Mouse (Mus musculus): ENCODE data around the gene Hras.

Hras gene

DNA sequence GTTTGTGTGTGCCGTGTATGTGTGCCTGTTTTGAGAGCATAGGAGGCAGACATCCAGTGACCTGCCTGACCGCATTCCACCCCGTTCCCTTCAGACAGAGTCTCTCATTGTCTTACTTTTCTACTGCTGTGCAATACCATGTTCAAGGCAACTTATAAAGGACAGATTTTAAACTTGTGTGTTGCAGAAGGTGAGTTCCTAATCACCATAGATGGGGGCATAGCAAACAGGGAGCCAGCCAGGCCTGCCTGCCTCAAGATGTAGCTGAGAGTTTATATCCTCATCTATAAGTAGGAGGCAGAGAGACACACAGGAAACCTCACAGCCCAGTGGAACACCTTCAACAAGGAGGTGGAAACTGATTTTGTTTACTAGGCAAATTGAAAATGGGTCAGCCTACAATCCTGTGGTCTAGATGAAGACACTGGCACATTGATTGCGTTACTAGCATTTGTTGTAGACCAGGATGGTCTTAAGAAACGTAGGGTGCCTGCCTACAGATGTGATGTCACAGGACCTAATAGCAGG is 20.4 kb downstream of the Hras start:
- DNase-seq (ENCODE audit: low read depth): peak; percentile 53

DNA sequence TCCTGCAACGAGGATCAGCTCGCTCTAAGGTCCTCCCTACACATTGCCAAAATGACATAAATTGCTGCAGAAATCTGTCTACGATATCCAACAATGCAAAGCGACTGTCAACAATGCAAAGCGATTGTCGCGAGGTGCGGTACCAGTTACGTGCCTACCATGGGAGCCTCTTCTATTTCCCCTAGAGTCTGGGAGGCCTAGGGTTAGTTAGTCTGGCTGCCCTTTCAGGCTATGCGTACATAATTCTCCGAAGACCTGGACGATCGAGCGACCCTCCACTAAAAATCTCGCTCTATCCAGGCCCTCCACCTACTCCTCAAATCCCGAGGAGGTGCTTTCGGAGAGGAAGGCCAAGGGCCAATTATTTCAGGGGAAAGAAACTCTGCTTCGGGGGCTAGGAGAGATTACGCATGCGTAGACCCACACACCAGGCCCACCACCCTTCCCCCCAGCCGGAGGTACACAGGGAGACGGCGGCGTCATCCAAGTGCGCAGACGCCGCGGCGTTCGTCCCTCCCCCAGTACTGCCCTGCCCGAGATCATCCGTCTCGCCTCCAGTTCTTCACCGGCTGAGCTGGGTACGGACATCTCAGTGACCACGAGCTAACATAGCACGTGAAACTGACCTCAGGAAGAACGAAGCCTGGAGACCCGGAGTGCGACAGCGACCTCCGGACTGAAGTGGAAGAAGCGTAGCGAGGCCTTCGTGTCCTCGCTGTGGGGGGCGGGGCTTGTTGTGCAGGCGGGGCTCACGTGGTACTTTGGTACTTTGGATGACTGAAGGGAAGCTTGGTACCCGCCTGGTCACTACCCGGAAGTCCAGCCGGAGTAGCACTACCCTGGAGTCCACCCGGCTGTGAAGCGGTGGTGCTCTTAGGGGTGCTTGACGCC is 21.4 kb downstream of the Hras start, which contains the start of gene Rnh1:
Rnh1 (minus strand) TSS at position 742 of the 891 bp plus-strand sequence.
- DNase-seq (ENCODE audit: low read depth): peak; percentile 95

DNA sequence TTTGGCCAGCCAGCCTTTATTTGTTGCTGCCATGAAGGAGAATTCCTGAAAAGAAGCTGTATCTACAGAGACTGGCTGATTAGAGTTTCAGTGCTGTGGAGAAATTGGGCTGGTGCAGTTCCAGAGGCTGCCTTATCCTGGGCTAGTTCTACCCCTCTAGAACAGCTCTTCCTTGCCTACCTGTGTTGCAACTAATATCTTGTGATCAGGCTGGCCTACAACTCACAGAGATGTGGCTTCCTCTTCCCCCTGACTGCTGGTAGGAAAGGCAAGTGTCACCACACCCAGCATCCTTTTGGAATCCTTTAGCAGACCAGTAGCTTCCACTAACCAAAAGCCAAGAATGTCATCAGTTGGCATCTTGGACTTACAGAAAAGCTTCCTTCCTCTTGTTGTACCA is 23.9 kb downstream of the Hras start:
- DNase-seq (ENCODE audit: low read depth): no peak

DNA sequence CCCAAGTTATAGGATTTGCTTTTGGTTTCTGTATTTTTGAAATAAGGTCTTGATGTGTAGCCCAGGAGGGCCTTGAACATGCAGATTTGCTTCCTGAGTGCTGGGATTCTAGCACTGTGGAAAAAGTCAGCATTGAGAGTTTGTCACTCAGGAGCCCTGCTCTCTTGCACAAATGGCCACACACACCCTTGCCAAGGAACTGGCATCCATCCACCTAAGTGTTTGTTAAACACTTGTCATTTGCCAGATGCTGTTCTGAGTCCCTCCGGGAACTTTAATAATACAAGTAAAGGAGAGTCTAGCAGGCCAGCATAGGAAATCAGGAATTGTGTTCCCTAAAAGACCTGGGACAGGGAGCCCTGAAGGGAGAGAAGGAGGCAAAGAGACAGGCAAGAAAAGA is 24.5 kb downstream of the Hras start:
- DNase-seq (ENCODE audit: low read depth): no peak

DNA sequence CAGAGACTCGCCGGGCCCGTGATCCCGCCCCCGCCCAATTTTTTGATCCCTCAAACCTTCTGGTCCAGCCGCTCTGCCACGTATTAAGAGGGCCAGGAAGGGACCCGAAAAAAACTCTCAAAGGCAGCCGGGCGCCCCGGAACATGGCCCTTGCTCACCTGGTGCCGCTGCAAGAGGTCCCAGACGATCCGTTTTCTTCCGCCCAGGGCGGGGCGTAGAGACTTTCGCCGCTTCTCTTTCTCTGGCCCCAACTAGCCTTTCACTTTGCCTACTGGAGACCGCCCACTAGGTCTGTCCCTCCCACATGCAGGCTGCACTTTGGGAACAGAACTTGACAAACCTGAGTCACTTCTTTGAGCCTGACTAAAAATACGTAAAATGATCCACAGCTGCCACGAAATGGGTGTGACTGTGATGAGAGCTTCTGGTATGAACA is 25.3 kb downstream of the Hras start:
- DNase-seq (ENCODE audit: low read depth): peak; percentile 58

DNA sequence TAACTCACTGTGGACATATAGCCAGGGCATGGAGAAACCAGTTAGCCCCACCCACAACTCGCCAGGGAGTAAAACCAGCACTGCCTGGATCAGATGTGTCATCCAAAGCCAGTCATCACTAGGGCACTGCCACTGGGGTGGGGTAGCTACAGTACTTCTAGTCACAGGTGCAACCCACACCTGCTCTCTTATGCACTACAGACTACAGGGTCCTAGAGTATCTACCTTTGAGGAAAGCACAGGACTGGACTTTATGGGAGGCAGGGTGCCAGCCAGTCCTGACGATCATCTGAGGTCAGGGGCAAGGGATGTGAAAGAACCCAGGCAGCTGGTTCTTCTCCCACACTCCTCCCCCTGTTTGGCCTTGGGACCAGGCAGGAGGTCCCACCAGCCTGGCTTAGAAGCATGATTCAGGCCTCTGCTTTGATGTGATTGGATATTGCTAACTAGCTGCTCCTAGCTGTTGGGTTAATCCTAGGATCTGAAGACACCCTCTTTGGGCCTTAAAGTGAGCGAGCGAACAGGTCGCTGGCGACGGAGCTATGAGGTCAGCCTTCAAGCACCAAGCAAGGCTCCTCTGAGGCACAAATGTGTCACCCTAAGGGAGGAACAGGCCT is 25.8 kb downstream of the Hras start:
- no peak for DNase-seq (ENCODE audit: low read depth)

DNA sequence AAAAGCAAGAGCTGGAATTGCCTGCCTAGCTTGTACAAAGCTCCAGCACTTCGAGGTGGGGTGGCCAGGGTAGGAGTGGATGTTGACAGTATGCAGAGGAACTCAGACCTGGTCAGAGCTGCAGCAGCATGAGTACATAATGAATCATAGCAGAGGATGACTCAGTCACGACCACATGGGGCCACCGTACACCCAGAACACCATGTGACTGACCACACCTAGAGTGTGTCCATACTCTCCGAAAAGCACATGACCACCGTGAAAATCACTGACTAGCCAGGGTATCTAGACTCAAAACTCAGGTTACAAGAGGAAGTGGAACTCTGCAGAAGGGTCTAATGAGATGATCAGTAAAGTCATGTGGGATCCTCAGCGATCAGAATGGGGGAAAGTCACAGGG is 29.0 kb downstream of the Hras start:
- no peak for DNase-seq (ENCODE audit: low read depth)

DNA sequence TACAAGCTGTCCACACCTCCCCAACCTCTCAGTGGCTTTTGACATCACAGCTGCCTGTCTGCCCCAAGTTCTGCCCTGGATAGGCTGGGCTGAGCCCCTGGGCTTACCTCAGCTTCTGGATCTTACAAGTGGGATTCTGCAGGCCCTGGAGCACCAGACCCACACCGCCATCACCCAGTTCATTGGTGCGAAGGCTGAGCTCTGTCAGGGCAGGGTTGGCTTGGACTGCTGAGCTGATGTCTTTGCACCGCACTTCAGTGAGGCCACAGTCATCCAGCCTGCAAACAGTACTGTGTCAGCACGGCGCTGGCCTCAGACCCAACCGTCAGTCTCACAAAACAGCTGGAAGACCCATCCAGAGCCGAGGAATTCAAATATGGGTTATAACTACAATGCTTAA is 29.4 kb downstream of the Hras start:
- DNase-seq (ENCODE audit: low read depth): no peak

DNA sequence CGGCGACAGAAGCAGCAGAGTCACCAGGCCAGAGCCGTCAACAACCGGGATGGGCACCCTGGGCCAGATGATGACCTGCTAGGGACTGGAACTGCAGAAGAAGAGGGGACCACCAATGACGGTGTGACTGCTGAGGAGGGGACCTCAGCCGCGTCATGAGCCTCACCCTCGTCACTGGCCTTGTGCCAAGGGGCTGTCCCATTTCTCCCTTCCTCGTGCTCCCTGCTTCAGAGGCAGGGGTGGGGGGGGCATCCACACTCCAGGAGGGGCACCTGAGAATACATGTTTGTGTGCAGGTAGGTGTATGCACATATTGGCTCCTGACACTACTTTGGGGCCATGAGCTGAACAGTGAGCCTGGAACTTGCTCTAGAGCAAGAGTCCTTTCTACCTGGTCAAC is 38.4 kb downstream of the Hras start:
- DNase-seq (ENCODE audit: low read depth): no peak

DNA sequence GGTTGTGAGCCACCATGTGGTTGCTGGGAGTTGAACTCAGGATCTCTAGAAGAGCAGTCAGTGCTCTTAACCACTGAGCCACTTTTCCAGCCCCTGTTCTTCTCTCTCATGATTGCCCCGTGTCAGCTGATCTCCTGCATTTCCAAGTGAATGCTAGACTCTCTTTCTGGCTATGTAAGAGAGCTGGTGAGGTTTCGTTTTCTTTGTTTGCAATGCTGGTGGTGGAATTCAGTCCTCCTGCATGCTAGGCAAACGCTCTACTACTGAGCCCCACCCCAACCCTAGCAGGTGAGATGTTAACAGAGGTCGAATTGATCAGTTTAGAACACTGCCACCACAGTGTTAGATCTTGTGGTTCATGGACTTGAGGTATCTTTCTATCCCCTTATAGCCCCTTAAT is 45.2 kb downstream of the Hras start:
- no peak for DNase-seq (ENCODE audit: low read depth)

DNA sequence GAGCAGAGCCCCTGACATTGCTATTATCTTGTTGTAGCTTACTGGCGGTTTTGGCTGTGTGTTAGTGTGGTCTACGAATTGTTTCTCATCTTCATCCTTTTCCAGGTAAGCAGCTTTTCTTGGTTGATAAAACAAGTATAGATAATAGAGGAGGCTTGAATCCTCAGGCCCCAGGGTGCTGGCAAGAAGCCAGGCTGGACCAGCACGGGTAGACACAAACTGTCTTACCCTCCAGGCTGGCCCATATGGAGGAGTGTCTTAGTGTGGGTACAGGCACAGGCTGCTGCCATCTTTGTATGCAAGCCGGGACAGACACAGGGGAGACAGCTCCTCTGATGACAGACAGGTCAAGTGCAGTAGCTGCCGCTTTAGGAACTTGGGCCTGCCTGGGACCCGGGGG is 46.8 kb downstream of the Hras start:
- DNase-seq (ENCODE audit: low read depth): no peak

DNA sequence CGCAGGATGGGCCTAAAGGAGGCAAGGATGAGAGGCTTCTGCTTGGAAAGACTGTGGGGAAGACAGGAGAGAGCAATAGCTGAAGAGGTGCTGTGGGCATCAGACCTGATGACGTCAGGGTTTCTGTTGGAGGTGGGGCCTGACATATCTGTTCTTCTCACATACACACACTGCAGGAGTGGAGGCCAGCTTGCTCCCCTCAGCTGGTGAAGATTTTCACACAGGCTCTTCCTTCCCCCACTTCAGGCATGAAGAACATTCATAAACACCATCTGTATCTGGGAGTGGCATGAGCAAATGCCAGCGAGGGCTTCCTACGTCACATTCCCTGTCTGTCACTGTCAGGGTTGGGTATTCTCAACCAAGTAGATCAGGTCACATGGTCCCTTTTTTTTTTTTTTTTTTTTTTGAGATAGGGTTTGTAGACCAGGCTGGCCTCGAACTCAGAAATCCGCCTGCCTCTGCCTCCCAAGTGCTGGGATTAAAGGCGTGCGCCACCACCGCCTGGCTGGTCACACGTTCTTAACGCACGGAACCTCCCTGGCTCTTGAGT is 47.7 kb downstream of the Hras start:
- DNase-seq (ENCODE audit: low read depth): no peak

DNA sequence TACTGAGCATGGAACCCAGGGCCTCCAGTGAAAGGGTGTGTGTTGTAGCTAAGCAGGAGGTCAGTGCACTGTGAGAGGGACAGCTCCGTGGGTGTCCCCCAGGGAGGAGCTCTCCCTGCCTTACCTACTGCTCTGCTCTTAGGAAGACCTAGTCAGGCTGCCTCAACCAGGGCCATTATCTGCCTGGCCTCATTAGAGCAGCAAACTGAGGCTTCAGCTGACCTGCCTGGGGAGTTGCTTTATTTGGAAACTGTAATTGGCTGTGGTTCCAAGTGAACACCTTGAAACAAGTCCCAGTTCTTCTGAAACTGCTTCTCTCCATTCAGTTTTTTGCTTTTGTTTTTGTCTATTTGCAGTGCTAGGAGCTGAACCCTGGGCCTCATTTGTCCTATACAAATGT is 48.4 kb downstream of the Hras start:
- DNase-seq (ENCODE audit: low read depth): no peak

DNA sequence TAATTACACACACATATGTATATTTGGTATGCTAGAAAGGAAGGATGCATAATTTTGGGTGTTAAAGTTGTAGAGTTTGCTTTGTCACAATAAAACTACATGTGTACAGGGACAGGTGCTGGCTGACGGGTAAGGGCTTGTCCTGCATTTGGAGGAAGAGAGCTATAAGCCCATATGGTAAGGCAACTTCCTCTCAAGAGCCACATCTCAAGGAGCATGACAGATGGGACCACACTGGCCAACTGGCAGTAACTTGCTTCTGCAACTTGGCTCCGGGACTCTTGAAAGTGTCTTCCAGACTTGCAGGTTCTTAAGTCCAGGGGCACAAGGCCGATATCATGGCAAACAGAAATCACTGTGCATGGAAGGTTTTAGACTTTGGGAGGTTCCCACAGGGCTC is 49.2 kb downstream of the Hras start:
- no peak for DNase-seq (ENCODE audit: low read depth)

DNA sequence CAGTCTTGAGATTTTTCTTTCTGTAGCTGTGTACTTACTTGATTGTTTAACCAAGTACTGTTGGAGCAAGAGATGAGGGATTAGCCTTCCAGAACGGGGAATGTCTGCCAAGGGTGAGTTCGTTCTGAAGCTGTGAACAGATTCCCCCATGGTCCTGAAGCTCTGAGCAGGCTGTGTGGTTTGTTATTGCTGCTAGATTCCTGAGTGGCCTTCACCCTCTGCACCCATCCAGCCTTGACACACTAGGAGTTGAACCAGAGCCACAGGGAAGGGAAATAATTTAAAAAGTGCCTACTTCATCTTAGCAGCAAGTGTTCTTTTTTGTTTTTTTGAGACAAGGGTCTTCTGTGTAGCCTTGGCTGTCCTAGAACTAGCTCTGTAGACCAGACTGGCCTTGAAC is 49.9 kb downstream of the Hras start:
- no peak for DNase-seq (ENCODE audit: low read depth)

DNA sequence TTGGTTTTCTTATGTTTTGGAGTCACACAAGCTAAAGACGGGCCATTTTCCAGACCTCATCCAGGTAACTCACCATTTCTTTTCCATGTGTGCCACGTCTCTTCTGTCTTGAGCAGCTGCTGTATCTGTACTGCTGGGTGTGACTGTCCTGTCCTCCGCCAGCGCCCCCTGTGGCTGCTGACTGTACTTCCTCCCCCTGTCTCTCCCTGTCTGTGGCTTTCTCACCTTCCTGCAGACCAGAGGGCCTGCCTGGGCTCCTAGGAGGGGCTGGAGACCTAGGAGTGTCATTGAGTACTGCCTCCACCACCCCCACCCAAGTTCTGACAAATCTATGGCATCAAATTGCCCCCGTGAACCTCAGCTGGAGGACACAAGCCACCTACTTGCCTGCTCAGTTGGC is 50.7 kb downstream of the Hras start:
- peak; percentile 66 for DNase-seq (ENCODE audit: low read depth)

DNA sequence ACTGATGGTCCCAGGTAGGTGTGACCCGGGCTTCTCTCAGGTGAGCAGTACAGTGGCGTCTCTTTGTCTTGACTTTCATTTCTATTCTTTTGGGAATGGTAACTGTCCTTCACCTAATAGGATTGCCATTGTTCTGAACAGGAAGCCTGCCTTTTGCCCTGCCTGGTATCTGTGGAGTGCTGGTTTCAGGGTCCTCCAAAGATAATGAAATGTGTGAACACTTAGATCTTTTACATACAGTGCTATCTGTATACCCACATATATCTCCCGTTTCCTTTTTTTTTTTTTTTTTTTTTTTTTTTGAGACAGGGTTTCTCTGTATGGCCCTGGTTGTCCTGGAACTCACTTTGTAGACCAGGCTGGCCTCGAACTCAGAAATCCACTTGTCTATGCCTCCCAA is 52.5 kb downstream of the Hras start:
- no peak for DNase-seq (ENCODE audit: low read depth)
